Comparison of ENCODE assay signal across 8 mouse cellular contexts in the genomic region with DNA sequence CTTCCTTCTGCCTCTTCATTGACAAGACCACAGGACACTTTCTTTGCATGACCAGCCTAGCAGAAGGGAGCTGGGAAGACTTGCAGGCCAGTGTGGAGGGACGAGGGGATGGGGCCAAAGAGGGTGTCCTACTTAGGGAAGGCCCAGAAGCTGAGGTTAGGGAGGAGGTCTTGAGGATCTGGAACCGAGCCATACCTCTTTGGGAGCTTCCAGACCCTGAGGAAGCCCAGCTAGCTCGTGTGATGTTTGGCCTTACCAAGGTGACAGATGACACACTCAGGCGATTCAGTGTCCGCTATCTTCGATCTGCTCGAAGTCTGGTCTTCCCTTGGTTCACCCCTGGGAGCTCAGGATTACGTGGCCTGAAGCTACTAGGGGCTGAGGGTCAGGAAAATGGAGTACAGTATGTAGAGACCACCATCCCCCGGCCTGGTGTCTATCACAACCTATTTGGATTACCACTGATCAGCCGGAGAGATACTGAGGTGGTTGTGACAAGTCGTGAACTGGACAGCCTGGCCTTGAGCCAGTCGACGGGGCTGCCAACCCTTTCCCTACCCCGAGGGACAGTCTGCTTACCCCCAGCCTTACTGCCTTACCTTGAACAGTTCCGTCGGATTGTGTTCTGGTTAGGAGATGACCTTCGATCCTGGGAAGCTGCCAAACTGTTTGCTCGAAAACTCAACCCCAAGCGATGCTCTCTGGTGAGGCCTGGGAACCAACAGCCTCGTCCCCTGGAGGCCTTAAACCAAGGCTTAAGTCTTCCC. TPM values are rescaled to one million over a fixed set of nuclear protein-coding genes. Genes with fewer than 3 reads are reported as not detected.
DNase-seq lines count a peak whose midpoint lies in the region; ATAC-seq and TF ChIP-seq lines count a peak whose summit lies in the region.

No protein-coding gene starts in this region.

- ATAC-seq in midbrain, embryonic 11.5 days (ENCODE audit: low FRiP score): no peak
- ATAC-seq in activated CD4-positive, CD25-positive, alpha-beta regulatory T cell, adult 4 months: no peak

- DNase-seq in gastrocnemius, adult 2 months: no peak
- no peak for DNase-seq in gastrocnemius, adult 18-20 months (ENCODE audit: low spot score)
- DNase-seq in kidney, adult 11 months: peak; percentile 82
- DNase-seq in midbrain, embryonic 11.5 days (ENCODE audit: low spot score, missing footprints): no peak
- DNase-seq in frontal cortex, postnatal 10 days (ENCODE audit: low spot score in 2 of 2): no peak
- DNase-seq in urinary bladder, postnatal 36 days (ENCODE audit: low spot score in 2 of 2): no peak

- 94% methylated on average over 20 of the region's 20 CpGs for WGBS in midbrain, embryonic 11.5 days

- H3K9ac ChIP-seq in midbrain, embryonic 11.5 days (ENCODE audit: low read length): no peak overlapping the region

- H3K4me2 ChIP-seq in midbrain, embryonic 11.5 days: peak overlapping the region; percentile 75

- no peak for TF ChIP-seq CTCF in gastrocnemius, adult 2 months (IDR thresholded peaks at IDR 0.05)
- no peak for TF ChIP-seq CTCF in bone marrow macrophage, adult 2 months (IDR thresholded peaks at IDR 0.05; ENCODE audit: low read depth, low read length)

- H3K27me3 ChIP-seq in midbrain, embryonic 11.5 days (ENCODE audit: control insufficient read depth, insufficient read depth, low read length): no peaks in the 10 kb centered on the region

- intact Hi-C loops in gastrocnemius, adult 2 months (cut with DNase I): no loop called here

- peak overlapping the region; percentile 89 for H3K27ac ChIP-seq in gastrocnemius, adult 2 months
- H3K27ac ChIP-seq in bone marrow macrophage, adult 2 months (ENCODE audit: insufficient read depth, low read depth, low read length): peak overlapping the region; percentile 79; the same call in 1 of the 2 replicates
- H3K27ac ChIP-seq in midbrain, embryonic 11.5 days (ENCODE audit: low read depth, low read length): no peak overlapping the region

- peaks cover 10% of the 10 kb centered on the region for H3K4me1 ChIP-seq in bone marrow macrophage, adult 2 months (ENCODE audit: control insufficient read depth, insufficient read depth, low read length)
- peaks cover 14% of the 10 kb centered on the region; the same call in 1 of the 2 replicates for H3K4me1 ChIP-seq in midbrain, embryonic 11.5 days (ENCODE audit: control insufficient read depth, insufficient read depth, low read length)

- H3K36me3 ChIP-seq in midbrain, embryonic 11.5 days (ENCODE audit: control insufficient read depth, insufficient read depth, low read length): peaks cover 9% of the 10 kb centered on the region

- TF ChIP-seq POLR2A in bone marrow macrophage, adult 2 months (IDR thresholded peaks at IDR 0.05; ENCODE audit: borderline replicate concordance, low read depth, low read length): no peak

- peak overlapping the region; percentile 99 for H3K4me3 ChIP-seq in gastrocnemius, adult 2 months
- peak overlapping the region; percentile 92 for H3K4me3 ChIP-seq in bone marrow macrophage, adult 2 months (ENCODE audit: insufficient read depth, low read length)
- H3K4me3 ChIP-seq in midbrain, embryonic 11.5 days (ENCODE audit: low read depth, low read length): peak overlapping the region; percentile 70; the same call in 1 of the 2 replicates

- no peaks in the 10 kb centered on the region for H3K9me3 ChIP-seq in midbrain, embryonic 11.5 days (ENCODE audit: control insufficient read depth, low read length)

RNA-seq across cellular contexts. Expression of gene Mrpl43, which starts 1.4 kb away (rescaled TPM):
- total RNA-seq in gastrocnemius, adult 2 months (2021): 10 to 100 TPM; 31.0 to 42.5 TPM
- total RNA-seq in gastrocnemius, adult 18-20 months (2021): 10 to 100 TPM; 34.2 to 35.3 TPM
- polyA plus RNA-seq in bone marrow macrophage, adult 2 months (2012; ENCODE audit: insufficient read depth, insufficient read length, missing spikeins): 38.5 and 42.1 TPM in 2 replicates
- polyA plus RNA-seq in midbrain, embryonic 11.5 days (2014; fragmentation: Nextera tagmentation; extraction: Ambion mirVana): 67.3 and 69.6 TPM in 2 replicates
- 10 to 100 TPM; 67.8 to 71.3 TPM for polyA plus RNA-seq in activated CD4-positive, CD25-positive, alpha-beta regulatory T cell, adult 4 months (2017; shearing (Covaris generic))

RNA-seq across cellular contexts. Expression of gene Twnk, which starts 2.1 kb away (rescaled TPM):
- total RNA-seq in gastrocnemius, adult 2 months (2021): 10 to 100 TPM; 18.0 to 25.4 TPM
- 10 to 100 TPM; 17.8 to 20.8 TPM for total RNA-seq in gastrocnemius, adult 18-20 months (2021)
- polyA plus RNA-seq in bone marrow macrophage, adult 2 months (2012; ENCODE audit: insufficient read depth, insufficient read length, missing spikeins): 4.4 and 5.5 TPM in 2 replicates
- 13.8 and 14.2 TPM in 2 replicates for polyA plus RNA-seq in midbrain, embryonic 11.5 days (2014; fragmentation: Nextera tagmentation; extraction: Ambion mirVana)
- polyA plus RNA-seq in activated CD4-positive, CD25-positive, alpha-beta regulatory T cell, adult 4 months (2017; shearing (Covaris generic)): 1 to 10 TPM; 4.2 to 9.3 TPM

RNA-seq across cellular contexts. Expression of gene Lzts2, which starts 6.6 kb away (rescaled TPM):
- total RNA-seq in gastrocnemius, adult 2 months (2021): 10 to 100 TPM; 21.0 to 29.3 TPM
- total RNA-seq in gastrocnemius, adult 18-20 months (2021): 10 to 100 TPM; 17.5 to 25.8 TPM
- polyA plus RNA-seq in bone marrow macrophage, adult 2 months (2012; ENCODE audit: insufficient read depth, insufficient read length, missing spikeins): 3.0 and 3.6 TPM in 2 replicates
- polyA plus RNA-seq in midbrain, embryonic 11.5 days (2014; fragmentation: Nextera tagmentation; extraction: Ambion mirVana): 35.7 and 44.1 TPM in 2 replicates
- 1 to 10 TPM in 1 of 2 experiments, under 1 TPM in 1; 0.78 to 1.8 TPM for polyA plus RNA-seq in activated CD4-positive, CD25-positive, alpha-beta regulatory T cell, adult 4 months (2017; shearing (Covaris generic))

RNA-seq across cellular contexts. Expression of gene Sema4g, which starts 18.7 kb away (rescaled TPM):
- total RNA-seq in gastrocnemius, adult 2 months (2021): under 1 TPM; 0.10 to 0.11 TPM
- total RNA-seq in gastrocnemius, adult 18-20 months (2021): under 1 TPM; 0.16 to 0.19 TPM
- polyA plus RNA-seq in bone marrow macrophage, adult 2 months (2012; ENCODE audit: insufficient read depth, insufficient read length, missing spikeins): 0.25 TPM in 1 of 2 replicates, not detected in the other
- polyA plus RNA-seq in midbrain, embryonic 11.5 days (2014; fragmentation: Nextera tagmentation; extraction: Ambion mirVana): 4.4 and 4.7 TPM in 2 replicates
- polyA plus RNA-seq in activated CD4-positive, CD25-positive, alpha-beta regulatory T cell, adult 4 months (2017; shearing (Covaris generic)): under 1 TPM in 1 of 2 experiments, not detected in 1; 0.24 TPM

RNA-seq across cellular contexts. Expression of gene Pdzd7, which starts 37.9 kb away (rescaled TPM):
- total RNA-seq in gastrocnemius, adult 2 months (2021): 1 to 10 TPM; 5.9 to 6.8 TPM
- 1 to 10 TPM; 4.7 to 5.4 TPM for total RNA-seq in gastrocnemius, adult 18-20 months (2021)
- polyA plus RNA-seq in bone marrow macrophage, adult 2 months (2012; ENCODE audit: insufficient read depth, insufficient read length, missing spikeins): not detected in 2 replicates
- polyA plus RNA-seq in midbrain, embryonic 11.5 days (2014; fragmentation: Nextera tagmentation; extraction: Ambion mirVana): 0.17 and 0.19 TPM in 2 replicates
- polyA plus RNA-seq in activated CD4-positive, CD25-positive, alpha-beta regulatory T cell, adult 4 months (2017; shearing (Covaris generic)): under 1 TPM in 1 of 2 experiments, not detected in 1; 0.32 TPM
